Mouse (Mus musculus) T-cell, adult 66 days (primary cell): ENCODE results near the gene Crlf3. TPM values are rescaled to one million over a fixed set of nuclear protein-coding genes. Genes with fewer than 3 reads are reported as not detected.

Source experiments
- total RNA-seq, 2 experiments: library from RNA; stranded (reverse); gene quantifications; 3 replicates in 1 of 2; 4 replicates in 1 of 2; pipeline ENCODE4 v1.2.4; 2023

The Crlf3 gene
- total RNA-seq = 100 to 1,000 TPM; 246 to 303 TPM

GRCm38 (mm10) chr11:80080826-80081728 is at the start of gene Crlf3:
Gene Crlf3 (minus strand): TSS chr11:80080991.

GRCm38 (mm10) chr11:80088917-80089816 is 8.4 kb upstream of the Crlf3 start, which contains the start of gene Atad5:
Gene Atad5 (plus strand): TSS chr11:80089400.

Other genes starting within 250 kb of the Crlf3 start
- gene Utp6, start 118.6 kb downstream of the Crlf3 start, total RNA-seq = 10 to 100 TPM; 42.0 to 48.5 TPM
- gene Suz12, start 87.9 kb downstream of the Crlf3 start, total RNA-seq = 10 to 100 TPM; 79.4 to 81.8 TPM
- gene Atad5, start 8.4 kb upstream of the Crlf3 start, total RNA-seq = 1 to 10 TPM; 5.7 to 6.0 TPM
- 1 to 10 TPM; 6.1 to 7.0 TPM for gene Tefm, start 61.2 kb upstream of the Crlf3 start, total RNA-seq
- gene Adap2, start 73.1 kb upstream of the Crlf3 start, total RNA-seq = 1 to 10 TPM in 1 of 2 experiments, under 1 TPM in 1; 0.73 to 2.5 TPM
- 1 to 10 TPM; 5.5 to 6.3 TPM for gene Rnf135, start 102.9 kb upstream of the Crlf3 start, total RNA-seq
- gene Rhot1, start 128.0 kb upstream of the Crlf3 start, total RNA-seq = 10 to 100 TPM; 45.1 to 49.2 TPM
- 1 to 10 TPM in 1 of 2 experiments, under 1 TPM in 1; 0.77 to 1.1 TPM for gene Rhbdl3, start 219.9 kb upstream of the Crlf3 start, total RNA-seq